Mouse (Mus musculus) colon, adult 2 months (tissue): ENCODE results near the gene Fgf8. TPM values are rescaled to one million over a fixed set of nuclear protein-coding genes. Genes with fewer than 3 reads are reported as not detected.

ENCODE experiments used
- polyA plus RNA-seq: library from polyadenylated mRNA; depleted of rRNA; stranded (reverse); fragments of >200 nt; gene quantifications from 2 replicates; pipeline ENCODE4 v1.2.3, GENCODE M21; 2012; rRNA removed

Fgf8 gene
- not detected in 2 replicates for polyA plus RNA-seq

DNA sequence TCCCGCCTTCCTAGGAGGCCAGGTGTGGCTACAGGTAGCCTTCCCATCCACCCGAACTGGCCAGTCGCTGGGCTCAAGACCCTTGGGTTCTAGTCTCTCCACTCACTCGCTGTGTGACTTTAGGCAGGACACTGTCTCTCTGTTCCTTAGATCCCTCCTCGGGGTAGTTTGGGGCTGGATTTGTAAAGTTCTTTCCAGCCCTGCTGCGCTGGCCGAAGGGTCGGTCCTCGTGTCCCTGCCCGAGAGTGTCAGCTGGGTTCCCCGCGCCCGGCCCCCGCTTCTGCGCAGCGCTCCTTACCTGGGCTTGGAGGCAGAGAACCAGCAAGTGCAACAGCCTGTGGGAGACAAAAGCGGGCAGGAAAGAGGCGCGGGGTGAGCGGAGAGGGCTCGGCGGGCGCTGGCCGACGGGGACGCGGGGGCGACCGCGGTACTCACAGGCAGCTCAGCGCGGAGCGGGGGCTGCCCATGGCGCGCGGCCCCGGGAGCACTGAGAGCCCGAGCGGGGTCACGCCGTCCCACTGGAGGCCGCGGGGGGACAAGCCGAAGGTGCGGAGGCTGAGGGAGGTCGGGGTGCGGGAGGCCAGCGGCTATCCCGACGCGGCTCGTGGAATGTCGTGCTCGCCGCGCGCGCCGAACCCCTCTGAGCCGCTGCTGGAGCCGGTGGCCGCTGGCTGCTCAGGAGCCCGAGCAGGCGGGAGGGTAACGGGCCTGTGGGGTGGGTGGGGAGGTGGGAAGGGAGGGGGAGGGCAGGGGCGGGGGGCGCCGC is at the start of gene Fgf8:
Gene Fgf8 (minus strand): TSS at position 698 of the 766 bp plus-strand sequence.

GRCm38 (mm10) chr19:45783181-45783932 is 40.6 kb upstream of the Fgf8 start, which contains the start of gene Mgea5:
Gene Mgea5 (minus strand): TSS chr19:45783837.

DNA sequence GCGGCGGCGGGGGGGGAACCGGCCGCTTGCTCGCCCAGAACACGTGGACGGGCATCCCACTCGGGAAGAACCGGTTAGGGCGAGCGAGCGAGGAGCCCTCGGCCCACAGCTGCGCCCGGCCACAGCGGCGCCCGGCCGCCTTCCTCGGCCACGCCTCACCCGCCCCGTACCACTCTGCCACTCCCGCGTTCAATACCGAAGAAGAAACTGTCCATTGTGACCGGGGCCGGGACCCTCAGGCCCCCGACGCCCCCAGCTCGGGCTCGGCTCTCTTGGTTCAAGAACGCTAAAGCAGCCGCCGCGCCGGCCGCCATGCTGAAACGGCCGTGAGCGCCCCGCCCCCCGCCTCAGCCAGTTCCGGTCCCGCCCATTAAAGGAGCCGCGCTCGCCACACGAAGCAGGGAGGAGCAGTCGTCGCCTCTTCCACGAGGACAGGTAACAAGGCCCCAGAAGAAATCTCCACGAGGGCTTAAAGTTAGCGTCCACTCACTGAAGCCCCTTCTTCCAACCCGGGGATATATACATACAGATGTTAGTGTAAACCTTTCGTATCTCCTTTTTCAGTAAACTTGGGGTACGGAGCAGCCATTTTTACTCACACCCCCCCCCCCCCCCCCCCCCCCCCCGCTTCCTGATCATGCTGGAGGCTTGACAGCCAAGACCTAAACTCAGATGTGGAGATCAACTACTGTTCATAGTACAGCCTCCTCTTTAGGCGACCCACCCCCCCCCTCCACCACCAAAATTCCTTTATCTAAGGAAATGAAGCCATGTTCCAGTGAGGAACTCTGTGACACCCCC is 6.7 kb upstream of the Fgf8 start, which contains the start of gene Npm3:
Gene Npm3 (minus strand): TSS at position 349 of the 801 bp plus-strand sequence.

Other genes starting within 250 kb of the Fgf8 start
- 9.0 and 9.2 TPM in 2 replicates for gene Poll, start 182.4 kb downstream of the Fgf8 start, polyA plus RNA-seq
- 4.2 and 4.9 TPM in 2 replicates for gene Gm17018, start 182.3 kb downstream of the Fgf8 start, polyA plus RNA-seq
- gene Fbxw4, start 82.6 kb downstream of the Fgf8 start, polyA plus RNA-seq = 65.7 and 75.9 TPM in 2 replicates
- gene Npm3, start 6.7 kb upstream of the Fgf8 start, polyA plus RNA-seq = 59.9 and 62.1 TPM in 2 replicates
- gene Mgea5, start 40.9 kb upstream of the Fgf8 start, polyA plus RNA-seq = 13.2 and 14.1 TPM in 2 replicates
- 1.2 and 2.5 TPM in 2 replicates for gene Kcnip2, start 73.1 kb upstream of the Fgf8 start, polyA plus RNA-seq